Mouse (Mus musculus) MEL (cell line): ENCODE data around the gene Gm49486. TPM values are rescaled to one million over a fixed set of nuclear protein-coding genes. Genes with fewer than 3 reads are reported as not detected.
A peak's percentile ranks its signal among the peaks of the same experiment; 100 is the strongest.

ENCODE experiments used
- DNase-seq: peaks from one replicate; pipeline ENCODE4 v3.0.0; 2011; ENCODE audit warnings: low read depth, low spot score
- H3K27ac ChIP-seq: 2 replicates; pipeline ENCODE4 v1.5.1; 2012; ENCODE audit warnings: low read depth, mild to moderate bottlenecking, control low read depth, low read length, moderate library complexity; ENCODE audit not compliant: control insufficient read depth
- H3K27me3 ChIP-seq, 2 experiments: fragments of 150-350 bp in 1 of 2; sonication (generic) in 1 of 2; 2 replicates each; pipeline ENCODE4 v1.6.1; 2012; ENCODE audit warnings: low read length in 2 of 2, mild to moderate bottlenecking in 2 of 2, improper control_type of control experiment in 1 of 2, moderate library complexity in 1 of 2; ENCODE audit not compliant: insufficient read depth in 2 of 2, control insufficient read depth in 1 of 2
- H3K36me3 ChIP-seq, 2 experiments: 2 replicates each; pipeline ENCODE4 v1.6.1; 2012 to 2014; ENCODE audit warnings: low read length in 2 of 2, improper control_type of control experiment in 1 of 2, inconsistent platforms in 1 of 2, mild to moderate bottlenecking in 1 of 2; ENCODE audit not compliant: insufficient read depth in 2 of 2, control insufficient read depth in 1 of 2
- H3K4me1 ChIP-seq, 2 experiments: fragments of 150-350 bp in 1 of 2; sonication (generic) in 1 of 2; 2 replicates each; pipeline ENCODE4 v1.6.1; 2012; ENCODE audit warnings: low read length in 2 of 2, improper control_type of control experiment in 1 of 2, mild to moderate bottlenecking in 1 of 2; ENCODE audit not compliant: insufficient read depth in 2 of 2, control insufficient read depth in 1 of 2
- H3K4me3 ChIP-seq, 2 experiments: fragments of 150-350 bp in 1 of 2; sonication (generic) in 1 of 2; 2 replicates each; pipeline ENCODE4 v1.5.1; 2012; ENCODE audit warnings: low read depth in 2 of 2, low read length in 2 of 2, mild to moderate bottlenecking in 2 of 2, moderate library complexity in 2 of 2, control low read depth in 1 of 2, improper control_type of control experiment in 1 of 2; ENCODE audit not compliant: control insufficient read depth in 1 of 2, insufficient read depth in 1 of 2
- H3K79me2 ChIP-seq: 2 replicates; pipeline ENCODE4 v1.6.1; 2012; ENCODE audit warnings: mild to moderate bottlenecking, low read length, moderate library complexity; ENCODE audit not compliant: control insufficient read depth, poor library complexity, insufficient read depth
- H3K9ac ChIP-seq: 2 replicates; pipeline ENCODE4 v1.6.1; 2012; ENCODE audit warnings: low read depth, mild to moderate bottlenecking, control low read depth, low read length, moderate library complexity; ENCODE audit not compliant: control insufficient read depth, poor library complexity, severe bottlenecking
- H3K9me3 ChIP-seq: fragments of 150-350 bp; sonication (generic); replicated peaks from 2 replicates; pipeline ENCODE4 v1.6.1; 2012; ENCODE audit warnings: mild to moderate bottlenecking, low read length, improper control_type of control experiment, moderate library complexity; ENCODE audit not compliant: insufficient read depth
- BHLHE40 ChIP-seq: IDR thresholded peaks from 2 replicates; pipeline ENCODE4 v1.6.1; 2012; ENCODE audit warnings: low read depth, mild to moderate bottlenecking, inconsistent platforms, low read length, improper control_type of control experiment, borderline replicate concordance
- CHD1 ChIP-seq: IDR thresholded peaks from 2 replicates; pipeline ENCODE4 v1.6.1; 2012; ENCODE audit warnings: low read depth, mild to moderate bottlenecking, inconsistent platforms, low read length, improper control_type of control experiment
- CHD2 ChIP-seq: IDR thresholded peaks from 2 replicates; pipeline ENCODE4 v1.6.1; 2011; ENCODE audit warnings: low read length, improper control_type of control experiment
- CTCF ChIP-seq, 3 experiments: IDR thresholded peaks in 2 of 3; conservative IDR thresholded peaks in 1 of 3; 2 replicates each; pipeline ENCODE4 v1.5.1; 2011 to 2012; ENCODE audit warnings: low read length in 3 of 3, low read depth in 2 of 3, mild to moderate bottlenecking in 2 of 3, improper control_type of control experiment in 1 of 3, inconsistent platforms in 1 of 3, mixed read lengths in 1 of 3, moderate library complexity in 1 of 3; ENCODE audit not compliant: control insufficient read depth in 1 of 3, insufficient read depth in 1 of 3, poor library complexity in 1 of 3, severe bottlenecking in 1 of 3
- ELF1 ChIP-seq: IDR thresholded peaks from 2 replicates; pipeline ENCODE4 v1.6.1; 2014; ENCODE audit warnings: low read depth, mild to moderate bottlenecking, inconsistent platforms, low read length, improper control_type of control experiment, moderate library complexity
- EP300 ChIP-seq, 2 experiments: IDR thresholded peaks; 2 replicates each; pipeline ENCODE4 v1.6.1; 2011; ENCODE audit warnings: improper control_type of control experiment in 2 of 2, low read length in 2 of 2, low read depth in 1 of 2, mild to moderate bottlenecking in 1 of 2
- ETS1 ChIP-seq: IDR thresholded peaks from 2 replicates; pipeline ENCODE4 v1.6.1; 2012; ENCODE audit warnings: low read depth, mild to moderate bottlenecking, inconsistent platforms, low read length, improper control_type of control experiment, moderate library complexity
- GABPA ChIP-seq: IDR thresholded peaks from 2 replicates; pipeline ENCODE4 v1.6.1; 2012; ENCODE audit warnings: low read depth, mild to moderate bottlenecking, inconsistent platforms, low read length, improper control_type of control experiment, moderate library complexity
- HCFC1 ChIP-seq: IDR thresholded peaks from 2 replicates; pipeline ENCODE4 v1.6.1; 2012; ENCODE audit warnings: low read depth, mild to moderate bottlenecking, inconsistent platforms, low read length, improper control_type of control experiment, moderate library complexity
- KAT2A ChIP-seq: conservative IDR thresholded peaks from 2 replicates; pipeline ENCODE4 v1.6.1; 2012; ENCODE audit warnings: low read depth, low read length, improper control_type of control experiment, inconsistent platforms
- MAX ChIP-seq: IDR thresholded peaks from 2 replicates; pipeline ENCODE4 v1.6.1; 2011; ENCODE audit warnings: low read length, improper control_type of control experiment
- MEF2A ChIP-seq: IDR thresholded peaks from 2 replicates; pipeline ENCODE4 v1.6.1; 2014; ENCODE audit warnings: low read depth, mild to moderate bottlenecking, inconsistent platforms, low read length, improper control_type of control experiment; ENCODE audit not compliant: poor library complexity, insufficient replicate concordance, severe bottlenecking; ENCODE audit errors: extremely low read depth
- MXI1 ChIP-seq: IDR thresholded peaks from 2 replicates; pipeline ENCODE4 v1.6.1; 2011; ENCODE audit warnings: mild to moderate bottlenecking, low read depth, low read length, improper control_type of control experiment
- MYB ChIP-seq: IDR thresholded peaks from 2 replicates; pipeline ENCODE4 v1.6.1; 2011; ENCODE audit warnings: mild to moderate bottlenecking, low read depth, low read length, improper control_type of control experiment
- MYC ChIP-seq: IDR thresholded peaks from 2 replicates; pipeline ENCODE4 v1.6.1; 2011; ENCODE audit warnings: low read depth, mild to moderate bottlenecking, low read length, improper control_type of control experiment, moderate library complexity
- NELFE ChIP-seq: IDR thresholded peaks from 2 replicates; pipeline ENCODE4 v1.6.1; 2011; ENCODE audit warnings: low read depth, low read length, improper control_type of control experiment
- POLR2A ChIP-seq, 2 experiments: IDR thresholded peaks; 2 replicates each; pipeline ENCODE4 v1.6.1; 2011 to 2012; ENCODE audit warnings: low read length in 2 of 2, mild to moderate bottlenecking in 2 of 2, control low read depth in 1 of 2, improper control_type of control experiment in 1 of 2, low read depth in 1 of 2, moderate library complexity in 1 of 2; ENCODE audit not compliant: control insufficient read depth in 1 of 2, insufficient read depth in 1 of 2, poor library complexity in 1 of 2
- POLR2AphosphoS2 ChIP-seq: IDR thresholded peaks from 2 replicates; pipeline ENCODE4 v1.6.1; 2011; ENCODE audit warnings: low read length, improper control_type of control experiment
- RAD21 ChIP-seq: IDR thresholded peaks from 2 replicates; pipeline ENCODE4 v1.6.1; 2011; ENCODE audit warnings: mild to moderate bottlenecking, low read depth, low read length, improper control_type of control experiment
- RCOR1 ChIP-seq: IDR thresholded peaks from 2 replicates; pipeline ENCODE4 v1.6.1; 2012; ENCODE audit warnings: low read depth, mild to moderate bottlenecking, inconsistent platforms, low read length, improper control_type of control experiment
- SIN3A ChIP-seq: IDR thresholded peaks from 2 replicates; pipeline ENCODE4 v1.6.1; 2012; ENCODE audit warnings: low read length, improper control_type of control experiment, inconsistent platforms
- SMC3 ChIP-seq: IDR thresholded peaks from 2 replicates; pipeline ENCODE4 v1.6.1; 2011; ENCODE audit warnings: low read depth, low read length, improper control_type of control experiment
- TAL1 ChIP-seq: IDR thresholded peaks from 2 replicates; pipeline ENCODE4 v1.6.1; 2012; ENCODE audit warnings: mild to moderate bottlenecking, inconsistent platforms, low read length, moderate library complexity, mixed read lengths
- TBP ChIP-seq: IDR thresholded peaks from 2 replicates; pipeline ENCODE4 v1.8.0; 2011; ENCODE audit warnings: low read depth, low read length, improper control_type of control experiment
- TCF12 ChIP-seq: IDR thresholded peaks from 2 replicates; pipeline ENCODE4 v1.6.1; 2014; ENCODE audit warnings: low read depth, mild to moderate bottlenecking, inconsistent platforms, low read length, improper control_type of control experiment, moderate library complexity
- UBTF ChIP-seq: IDR thresholded peaks from 2 replicates; pipeline ENCODE4 v1.6.1; 2012; ENCODE audit warnings: low read depth, mild to moderate bottlenecking, inconsistent platforms, low read length, improper control_type of control experiment, moderate library complexity, borderline replicate concordance; ENCODE audit not compliant: insufficient read depth
- USF1 ChIP-seq: IDR thresholded peaks from 2 replicates; pipeline ENCODE4 v1.6.1; 2014; ENCODE audit warnings: low read depth, mild to moderate bottlenecking, inconsistent platforms, low read length, improper control_type of control experiment, moderate library complexity
- ZC3H11A ChIP-seq: IDR thresholded peaks from 2 replicates; pipeline ENCODE4 v1.6.1; 2012; ENCODE audit warnings: low read depth, mild to moderate bottlenecking, inconsistent platforms, low read length, improper control_type of control experiment
- ZKSCAN1 ChIP-seq: IDR thresholded peaks from 2 replicates; pipeline ENCODE4 v1.6.1; 2012; ENCODE audit warnings: low read depth, mild to moderate bottlenecking, inconsistent platforms, low read length, improper control_type of control experiment, moderate library complexity
- ZNF384 ChIP-seq: IDR thresholded peaks from 2 replicates; pipeline ENCODE4 v1.6.1; 2012; ENCODE audit warnings: low read depth, mild to moderate bottlenecking, inconsistent platforms, low read length, improper control_type of control experiment
- polyA plus RNA-seq, 2 experiments: library from polyadenylated mRNA; stranded (reverse) in 1 of 2; unstranded in 1 of 2; fragments of >175 nt in 1 of 2; fragments of >200 nt in 1 of 2; gene quantifications; 2 replicates each; pipeline versions ENCODE4 v1.2.1 to v1.2.4; 2012; ENCODE audit warnings: low replicate concordance in 2 of 2, low read depth in 1 of 2; ENCODE audit not compliant: insufficient read length in 2 of 2, insufficient read depth in 1 of 2, missing spikeins in 1 of 2
- total RNA-seq: library from RNA; depleted of rRNA; stranded (reverse); fragments of 300-350 nt; gene quantifications from 2 replicates; pipeline ENCODE4 v1.2.3, GENCODE M21; 2012

Gene Gm49486
- total and polyA plus RNA-seq, 3 experiments = 0.12 to 0.46 TPM; not detected in 1

DNA sequence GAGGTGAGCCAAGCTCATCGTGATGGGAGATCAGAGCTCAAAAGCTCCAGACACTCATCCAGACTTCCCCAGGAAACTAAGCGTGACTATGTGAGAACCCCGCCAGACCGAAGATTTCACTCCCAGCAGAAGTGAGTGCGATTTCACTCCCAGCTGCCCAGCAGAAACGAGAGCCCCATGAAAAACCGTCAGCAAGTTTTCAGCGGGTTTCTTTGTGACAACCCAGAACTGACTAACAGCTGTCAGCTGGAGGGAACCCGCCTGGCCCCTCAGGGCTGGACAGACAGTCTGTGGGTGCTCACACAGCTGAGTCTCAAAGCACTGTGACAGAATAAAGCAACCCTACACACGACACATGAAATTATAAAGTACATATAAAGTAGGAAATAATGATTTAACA is 48.5 kb downstream of the Gm49486 start:
- Histone ChIP-seq H3K4me3 (no peak overlapping the region), H3K9ac (no peak overlapping the region), H3K27ac (no peak overlapping the region), H3K27me3 (no peaks in the 10 kb centered on the region), H3K36me3 (peaks cover 0 to 15% of the 10 kb centered on the region in 2 experiments; a peak in 2 of 4 replicates), H3K9me3 (no peaks in the 10 kb centered on the region), H3K79me2 (no peaks in the 10 kb centered on the region), H3K4me1 (peaks cover 7 to 14% of the 10 kb centered on the region in 2 experiments; a peak in 3 of 4 replicates)
- TF ChIP-seq ZNF384 (no peak), ETS1 (no peak), CTCF (IDR thresholded peaks at IDR 0.05 in 2 of 3, conservative IDR thresholded peaks at IDR 0.05 in 1 of 3; ENCODE audit: control insufficient read depth in 1 of 3, insufficient read depth in 1 of 3, low read depth in 2 of 3, low read length in 3 of 3, poor library complexity in 1 of 3, severe bottlenecking in 1 of 3) (no peak), CHD1 (no peak), NELFE (no peak), GABPA (no peak), POLR2A (IDR thresholded peaks at IDR 0.05; ENCODE audit: control insufficient read depth in 1 of 2, insufficient read depth in 1 of 2, low read depth in 1 of 2, low read length in 2 of 2, poor library complexity in 1 of 2) (no peak), CHD2 (no peak), MAX (no peak)
- no peak for DNase-seq

GRCm38 (mm10) chr15:79280209-79280608 is 51.0 kb downstream of the Gm49486 start:
- H3K4me3 ChIP-seq = no peak overlapping the region
- TF ChIP-seq RAD21 = peak; percentile 60
- peak; percentile 71 for TF ChIP-seq SMC3
- TF ChIP-seq ZC3H11A = peak; percentile 38; the same call in 1 of the 2 replicates
- TF ChIP-seq CHD2 = peak; percentile 48; the same call in 1 of the 2 replicates
- no peak for TF ChIP-seq RCOR1
- no peak for TF ChIP-seq MYB
- no peak for TF ChIP-seq POLR2AphosphoS2
- TF ChIP-seq TBP = no peak
- TF ChIP-seq UBTF = no peak
- TF ChIP-seq ETS1 = no peak
- TF ChIP-seq MYC = no peak
- no peak for TF ChIP-seq KAT2A
- TF ChIP-seq ELF1 = 0 out of 2 replicates have a peak, but pooled peaks have one; percentile 40
- TF ChIP-seq MEF2A = no peak
- no peak for TF ChIP-seq TAL1
- no peak for TF ChIP-seq USF1
- 0 out of 2 replicates have a peak, but pooled peaks have one; percentile 34 for TF ChIP-seq BHLHE40
- TF ChIP-seq MAX = no peak
- no peak for TF ChIP-seq POLR2A (IDR thresholded peaks at IDR 0.05; ENCODE audit: control insufficient read depth in 1 of 2, insufficient read depth in 1 of 2, low read depth in 1 of 2, low read length in 2 of 2, poor library complexity in 1 of 2)
- no peak for TF ChIP-seq MXI1
- TF ChIP-seq CHD1 = no peak
- peak; percentile 40; the same call in 1 of the 2 replicates for TF ChIP-seq HCFC1
- no peak for TF ChIP-seq ZKSCAN1
- TF ChIP-seq TCF12 = no peak
- TF ChIP-seq CTCF (IDR thresholded peaks at IDR 0.05 in 2 of 3, conservative IDR thresholded peaks at IDR 0.05 in 1 of 3; ENCODE audit: control insufficient read depth in 1 of 3, insufficient read depth in 1 of 3, low read depth in 2 of 3, low read length in 3 of 3, poor library complexity in 1 of 3, severe bottlenecking in 1 of 3) = peak; percentile 89 to 98 (median 93)
- 0 out of 4 replicates have a peak, but pooled peaks of 1 of the 2 experiments have one; percentile 24 for TF ChIP-seq EP300 (IDR thresholded peaks at IDR 0.05; ENCODE audit: low read depth in 1 of 2, low read length in 2 of 2)
- TF ChIP-seq NELFE = no peak
- no peak for TF ChIP-seq ZNF384
- TF ChIP-seq SIN3A = no peak; the same call in 1 of the 2 replicates

More at GRCm38 (mm10) chr15:79280209-79280608, 51.0 kb downstream of the Gm49486 start:
- no peaks in the 10 kb centered on the region for H3K79me2 ChIP-seq
- H3K36me3 ChIP-seq = peaks cover 0 to 15% of the 10 kb centered on the region in 2 experiments; a peak in 2 of 4 replicates
- H3K9me3 ChIP-seq = no peaks in the 10 kb centered on the region
- H3K4me1 ChIP-seq = peaks cover 7 to 14% of the 10 kb centered on the region in 2 experiments; a peak in 3 of 4 replicates
- H3K9ac ChIP-seq = peak overlapping the region; percentile 67; the same call in 1 of the 2 replicates
- no peaks in the 10 kb centered on the region for H3K27me3 ChIP-seq
- H3K27ac ChIP-seq = peak overlapping the region; percentile 91
- peak; percentile 90 for DNase-seq
